Mouse (Mus musculus) neural tube, embryonic 11.5 days (tissue): ENCODE data around the gene Samd4. TPM values are rescaled to one million over a fixed set of nuclear protein-coding genes. Genes with fewer than 3 reads are reported as not detected.

ENCODE experiments used
- ATAC-seq: fragments of 200-750 bp; cut with Nextera tagmentation; 2 replicates; pipeline ENCODE4 v1.8.0; 2017; ENCODE audit warnings: moderate number of reproducible peaks, mild to moderate bottlenecking, moderate TSS enrichment, moderate library complexity; ENCODE audit not compliant: insufficient read depth, low FRiP score, low TSS enrichment
- DNase-seq: peaks from one replicate; pipeline ENCODE4 v3.0.0-alpha.2; 2015; ENCODE audit warnings: low spot score
- H3K27ac ChIP-seq: fragments of 300-500 bp; sonication (generic); 2 replicates; pipeline ENCODE4 v1.5.1; 2014; ENCODE audit warnings: low read depth, mild to moderate bottlenecking, low read length
- H3K27me3 ChIP-seq: fragments of 300-500 bp; sonication (generic); 2 replicates; pipeline ENCODE4 v1.6.1; 2014; ENCODE audit warnings: mild to moderate bottlenecking, low read length, mixed read lengths; ENCODE audit not compliant: control insufficient read depth, insufficient read depth
- H3K36me3 ChIP-seq: fragments of 300-500 bp; sonication (generic); 2 replicates; pipeline ENCODE4 v1.6.1; 2014; ENCODE audit warnings: mild to moderate bottlenecking, low read length, moderate library complexity, mixed read lengths; ENCODE audit not compliant: control insufficient read depth, insufficient read depth
- H3K4me1 ChIP-seq: fragments of 300-500 bp; sonication (generic); 2 replicates; pipeline ENCODE4 v1.6.1; 2014; ENCODE audit warnings: low read length, mixed read lengths; ENCODE audit not compliant: control insufficient read depth, insufficient read depth
- H3K4me2 ChIP-seq: fragments of 300-500 bp; sonication (generic); 2 replicates; pipeline ENCODE4 v1.6.1; 2014; ENCODE audit warnings: low read depth, mild to moderate bottlenecking, moderate library complexity
- H3K4me3 ChIP-seq: fragments of 300-500 bp; sonication (generic); 2 replicates; pipeline ENCODE4 v1.5.1; 2014; ENCODE audit warnings: low read depth, low read length
- H3K9ac ChIP-seq: fragments of 300-500 bp; sonication (generic); 2 replicates; pipeline ENCODE4 v1.6.1; 2014; ENCODE audit warnings: mild to moderate bottlenecking, low read length
- H3K9me3 ChIP-seq: fragments of 300-500 bp; sonication (generic); 2 replicates; pipeline ENCODE4 v1.6.1; 2016; ENCODE audit warnings: low read length; ENCODE audit not compliant: control insufficient read depth
- WGBS: fragments of 180-500 bp; shearing (Covaris S2); extraction: QIAGEN DNeasy Blood & Tissue Kit; methylation state at CpG from one replicate; pipeline ENCODE4 v1.1.7; 2014; 5-methylcytosine and 5-hydroxymethylcytosine counted together
- polyA plus RNA-seq: library from polyadenylated mRNA; unstranded; fragments of >200 nt; fragmentation: Nextera tagmentation; extraction: Ambion mirVana; gene quantifications from 2 replicates; pipeline ENCODE4 v1.2.1, GENCODE M21; 2014

Samd4 gene
- polyA plus RNA-seq, 1 experiment from 2014 or later = 2.5 TPM

DNA sequence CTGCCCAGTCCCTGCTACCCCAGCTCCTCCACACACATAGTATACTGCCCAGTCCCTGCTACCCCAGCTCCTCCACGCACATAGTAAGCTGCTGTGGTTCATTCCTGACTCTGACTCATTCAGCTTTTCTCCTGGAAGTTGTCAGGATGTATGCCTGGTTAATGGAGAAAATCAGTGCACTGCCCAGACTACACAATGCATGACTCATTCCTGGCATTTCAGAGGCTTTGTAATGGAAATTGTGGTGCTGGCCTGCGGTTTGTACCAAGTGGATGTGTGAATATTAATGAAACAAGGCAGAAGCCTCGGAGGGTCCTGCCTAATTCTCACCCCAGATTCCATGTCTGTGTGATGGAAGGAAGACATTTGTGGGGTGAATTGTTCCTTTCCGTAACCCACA, 107.0 kb downstream of the Samd4 start:
- Histone ChIP-seq H3K4me3 (no peak overlapping the region), H3K36me3 (no peaks in the 10 kb centered on the region), H3K9ac (no peak overlapping the region), H3K27ac (no peak overlapping the region), H3K9me3 (no peaks in the 10 kb centered on the region), H3K4me1 (no peaks in the 10 kb centered on the region), H3K27me3 (no peaks in the 10 kb centered on the region), H3K4me2 (no peak overlapping the region)
- 38% methylated on average over 4 of the region's 4 CpGs for WGBS
- ATAC-seq (peak; percentile 79; the same call in 1 of the 2 replicates), DNase-seq (peak; percentile 66)

- H3K4me2 ChIP-seq = no peak overlapping the region
- no peak overlapping the region for H3K4me3 ChIP-seq
- DNase-seq (no peak), ATAC-seq (no peak)
- H3K36me3 ChIP-seq = no peaks in the 10 kb centered on the region
- H3K4me1 ChIP-seq = no peaks in the 10 kb centered on the region
- H3K27me3 ChIP-seq = no peaks in the 10 kb centered on the region
- H3K27ac ChIP-seq = no peak overlapping the region
- no peaks in the 10 kb centered on the region for H3K9me3 ChIP-seq
- no peak overlapping the region for H3K9ac ChIP-seq
- WGBS = 85% methylated on average over 3 of the region's 3 CpGs
Observed at GRCm38 (mm10) chr14:46990450-46990849, 107.8 kb downstream of the Samd4 start.

- H3K36me3 ChIP-seq = no peaks in the 10 kb centered on the region
- WGBS = 88% methylated on average over 7 of the region's 7 CpGs
- no peak overlapping the region for H3K9ac ChIP-seq
- no peak for DNase-seq
- no peaks in the 10 kb centered on the region for H3K9me3 ChIP-seq
- no peaks in the 10 kb centered on the region for H3K4me1 ChIP-seq
- H3K4me3 ChIP-seq = no peak overlapping the region
- H3K27me3 ChIP-seq = no peaks in the 10 kb centered on the region
- no peak overlapping the region for H3K27ac ChIP-seq
- H3K4me2 ChIP-seq = no peak overlapping the region
- no peak for ATAC-seq
Observed at GRCm38 (mm10) chr14:46994704-46995103, 112.0 kb downstream of the Samd4 start.

GRCm38 (mm10) chr14:46999321-47000025, 116.8 kb downstream of the Samd4 start:
- no peaks in the 10 kb centered on the region for H3K36me3 ChIP-seq
- no peaks in the 10 kb centered on the region for H3K27me3 ChIP-seq
- WGBS = 74% methylated on average over 9 of the region's 9 CpGs
- H3K4me3 ChIP-seq = no peak overlapping the region
- H3K4me2 ChIP-seq = no peak overlapping the region
- no peak overlapping the region for H3K27ac ChIP-seq
- no peak for ATAC-seq
- H3K4me1 ChIP-seq = 0 out of 2 replicates have a peak, but pooled peaks cover 3% of the 10 kb centered on the region
- DNase-seq = no peak
- H3K9me3 ChIP-seq = no peaks in the 10 kb centered on the region
- H3K9ac ChIP-seq = no peak overlapping the region

GRCm38 (mm10) chr14:47000096-47000736, 117.6 kb downstream of the Samd4 start:
- H3K9me3 ChIP-seq = no peaks in the 10 kb centered on the region
- H3K4me1 ChIP-seq = 0 out of 2 replicates have a peak, but pooled peaks cover 3% of the 10 kb centered on the region
- WGBS = 82% methylated on average over 10 of the region's 11 CpGs
- no peak overlapping the region for H3K9ac ChIP-seq
- no peak overlapping the region for H3K4me2 ChIP-seq
- H3K27ac ChIP-seq = no peak overlapping the region
- H3K27me3 ChIP-seq = no peaks in the 10 kb centered on the region
- DNase-seq = no peak
- no peak overlapping the region for H3K4me3 ChIP-seq
- ATAC-seq = no peak
- H3K36me3 ChIP-seq = no peaks in the 10 kb centered on the region

DNA sequence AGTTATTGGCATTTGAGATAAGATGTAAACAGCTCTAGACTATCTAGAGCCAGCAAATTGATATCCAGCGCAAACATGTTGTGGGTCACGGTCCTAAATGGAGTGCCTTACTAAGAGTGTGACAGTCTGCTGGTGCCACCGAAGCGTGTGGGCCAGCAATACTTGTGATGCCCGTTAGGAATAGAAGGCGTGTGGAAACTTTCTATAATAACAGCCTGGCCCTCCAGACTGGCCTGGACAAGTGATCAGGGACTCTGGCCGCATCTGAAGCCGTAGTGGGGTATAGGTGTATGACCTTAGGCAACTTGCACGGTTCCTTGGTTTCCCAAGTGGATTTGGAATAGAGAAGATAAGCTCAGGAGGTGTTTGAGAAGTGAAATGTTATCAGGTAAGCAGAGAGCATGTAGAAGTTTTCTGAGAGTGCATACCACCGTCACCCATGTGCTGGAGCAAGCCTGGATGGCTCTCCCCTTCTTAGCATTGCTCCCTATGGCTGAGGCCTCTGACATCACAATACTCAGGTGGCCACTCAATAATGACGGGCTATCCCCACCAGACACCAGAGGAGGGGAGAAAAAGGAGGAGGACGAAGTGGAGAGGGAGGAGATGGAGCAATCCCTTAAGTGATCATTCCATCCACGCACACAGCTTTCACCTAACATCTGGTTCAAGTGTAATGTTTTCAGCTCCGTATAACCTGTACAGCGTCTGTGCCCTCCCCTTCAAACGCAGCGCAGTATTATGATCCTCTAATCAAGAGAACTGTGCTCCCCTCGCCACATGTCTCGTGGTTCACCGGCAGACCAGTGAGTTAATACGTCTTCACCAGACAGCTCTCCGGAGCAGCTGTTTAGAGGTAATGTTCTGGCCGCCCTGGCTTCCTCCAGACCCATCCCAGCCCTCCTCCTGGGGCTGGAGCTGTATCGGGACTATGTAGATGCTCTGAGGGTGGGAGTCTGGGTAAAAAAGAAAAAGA, 118.4 kb downstream of the Samd4 start:
- Histone ChIP-seq H3K27ac (no peak overlapping the region), H3K4me2 (no peak overlapping the region), H3K9me3 (no peaks in the 10 kb centered on the region), H3K9ac (no peak overlapping the region), H3K36me3 (no peaks in the 10 kb centered on the region), H3K4me3 (no peak overlapping the region), H3K4me1 (0 out of 2 replicates have a peak, but pooled peaks cover 3% of the 10 kb centered on the region), H3K27me3 (no peaks in the 10 kb centered on the region)
- WGBS = 66% methylated on average over 24 of the region's 24 CpGs
- DNase-seq (no peak), ATAC-seq (no peak)

DNA sequence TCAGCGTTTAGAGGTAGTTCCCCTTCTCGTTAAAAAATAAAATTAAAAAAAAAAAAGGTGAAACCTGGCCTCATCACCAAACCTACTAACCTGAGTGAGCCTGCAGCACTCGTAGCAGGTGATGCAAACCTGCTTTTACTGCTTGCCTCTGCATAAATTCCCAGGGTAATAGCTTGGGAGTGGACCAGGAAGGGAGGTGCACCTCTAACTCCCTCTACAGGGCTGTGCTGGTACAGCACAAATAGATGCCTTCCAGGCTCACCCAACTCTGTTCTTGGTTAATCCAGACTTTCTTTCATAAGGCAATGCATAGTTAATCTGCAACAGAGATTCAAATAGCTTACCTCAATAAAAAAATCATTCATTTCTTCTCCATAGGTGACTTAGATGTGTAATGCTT, 121.5 kb downstream of the Samd4 start:
- no peaks in the 10 kb centered on the region for H3K9me3 ChIP-seq
- DNase-seq (no peak), ATAC-seq (no peak)
- H3K4me2 ChIP-seq = no peak overlapping the region
- H3K9ac ChIP-seq = no peak overlapping the region
- no peaks in the 10 kb centered on the region for H3K36me3 ChIP-seq
- no peak overlapping the region for H3K4me3 ChIP-seq
- 0 out of 2 replicates have a peak, but pooled peaks cover 3% of the 10 kb centered on the region for H3K4me1 ChIP-seq
- 25% methylated on average over 3 of the region's 3 CpGs for WGBS
- no peaks in the 10 kb centered on the region for H3K27me3 ChIP-seq
- H3K27ac ChIP-seq = no peak overlapping the region

- no peak overlapping the region for H3K4me3 ChIP-seq
- ATAC-seq = no peak
- H3K27ac ChIP-seq = no peak overlapping the region
- H3K9ac ChIP-seq = no peak overlapping the region
- no peaks in the 10 kb centered on the region for H3K9me3 ChIP-seq
- H3K4me2 ChIP-seq = no peak overlapping the region
- H3K27me3 ChIP-seq = no peaks in the 10 kb centered on the region
- 74% methylated on average over 18 of the region's 18 CpGs for WGBS
- no peak for DNase-seq
- H3K36me3 ChIP-seq = no peaks in the 10 kb centered on the region
- no peaks in the 10 kb centered on the region for H3K4me1 ChIP-seq
Observed at GRCm38 (mm10) chr14:47011171-47012139, 128.8 kb downstream of the Samd4 start.
